Mouse (Mus musculus) heart, postnatal 0 days (tissue): ENCODE measurements around the gene 1700067P10Rik. TPM values are rescaled to one million over a fixed set of nuclear protein-coding genes. Genes with fewer than 3 reads are reported as not detected.

ENCODE experiments used
- ATAC-seq: fragments of 200-750 bp; cut with Nextera tagmentation; 2 replicates; pipeline ENCODE4 v1.8.0; 2017; ENCODE audit warnings: low read depth, moderate number of reproducible peaks, moderate library complexity; ENCODE audit not compliant: insufficient read depth
- DNase-seq: peaks from one replicate; pipeline ENCODE4 v3.0.0-alpha.2; 2016; ENCODE audit warnings: low spot score
- H3K27ac ChIP-seq: fragments of 300-500 bp; sonication (generic); 2 replicates; pipeline ENCODE4 v1.5.1; 2014; ENCODE audit warnings: low read depth, mild to moderate bottlenecking
- H3K27me3 ChIP-seq: fragments of 300-500 bp; sonication (generic); 2 replicates; pipeline ENCODE4 v1.6.1; 2014; ENCODE audit warnings: low read length, mixed read lengths; ENCODE audit not compliant: control insufficient read depth, insufficient read depth
- H3K36me3 ChIP-seq: fragments of 300-500 bp; sonication (generic); replicated peaks from 2 replicates; pipeline ENCODE4 v1.6.1; 2014; ENCODE audit warnings: low read length, mixed read lengths; ENCODE audit not compliant: control insufficient read depth, insufficient read depth
- H3K4me1 ChIP-seq: fragments of 300-500 bp; sonication (generic); 2 replicates; pipeline ENCODE4 v1.6.1; 2014; ENCODE audit warnings: antibody characterized with exemption; ENCODE audit not compliant: control insufficient read depth, insufficient read depth
- H3K4me2 ChIP-seq: fragments of 300-500 bp; sonication (generic); 2 replicates; pipeline ENCODE4 v1.6.1; 2014; ENCODE audit warnings: low read depth, mild to moderate bottlenecking, low read length, moderate library complexity
- H3K4me3 ChIP-seq: fragments of 300-500 bp; sonication (generic); 2 replicates; pipeline ENCODE4 v1.5.1; 2014; ENCODE audit warnings: low read depth, low read length
- H3K9ac ChIP-seq: fragments of 300-500 bp; sonication (generic); replicated peaks from 2 replicates; pipeline ENCODE4 v1.6.1; 2014; ENCODE audit warnings: low read depth, low read length, mixed read lengths
- H3K9me3 ChIP-seq: fragments of 300-500 bp; sonication (generic); replicated peaks from 2 replicates; pipeline ENCODE4 v1.6.1; 2016; ENCODE audit warnings: low read length; ENCODE audit not compliant: control insufficient read depth
- CTCF ChIP-seq: IDR thresholded peaks from 2 replicates; pipeline ENCODE4 v1.5.1; 2016; ENCODE audit warnings: antibody characterized with exemption, control low read depth, low read depth
- EP300 ChIP-seq: IDR thresholded peaks from 2 replicates; pipeline ENCODE4 v1.6.1; 2016; ENCODE audit warnings: antibody characterized with exemption, low read depth
- WGBS: fragments of 180-500 bp; shearing (Covaris S2); extraction: QIAGEN DNeasy Blood & Tissue Kit; methylation state at CpG from one replicate; pipeline ENCODE4 v1.1.7; 2014; 5-methylcytosine and 5-hydroxymethylcytosine counted together
- polyA plus RNA-seq: library from polyadenylated mRNA; unstranded; fragments of >200 nt; fragmentation: Nextera tagmentation; extraction: Ambion mirVana; gene quantifications from 2 replicates; pipeline ENCODE4 v1.2.1, GENCODE M21; 2015
- total RNA-seq: library from RNA; depleted of rRNA; stranded (reverse); fragments of >200 nt; gene quantifications from 2 replicates; pipeline ENCODE4 v1.2.3, GENCODE M21; 2014; ENCODE audit warnings: low replicate concordance

Gene 1700067P10Rik
- total and polyA plus RNA-seq, 2 experiments from 2014 or later, result not detected

GRCm38 (mm10) chr17:48065081-48065501 is 24.0 kb upstream of the 1700067P10Rik start:
- no peak overlapping the region for H3K9ac ChIP-seq
- 47% methylated on average over 5 of the region's 5 CpGs for WGBS
- no peaks in the 10 kb centered on the region for H3K4me1 ChIP-seq
- DNase-seq, result no peak
- no peak for TF ChIP-seq EP300
- no peak for TF ChIP-seq CTCF
- no peak overlapping the region for H3K27ac ChIP-seq
- H3K4me2 ChIP-seq, result no peak overlapping the region
- H3K27me3 ChIP-seq, result no peaks in the 10 kb centered on the region
- no peak for ATAC-seq
- H3K36me3 ChIP-seq, result no peaks in the 10 kb centered on the region
- no peaks in the 10 kb centered on the region for H3K9me3 ChIP-seq
- no peak overlapping the region for H3K4me3 ChIP-seq

- no peaks in the 10 kb centered on the region for H3K27me3 ChIP-seq
- H3K4me1 ChIP-seq, result no peaks in the 10 kb centered on the region
- no peaks in the 10 kb centered on the region for H3K9me3 ChIP-seq
- H3K4me2 ChIP-seq, result no peak overlapping the region
- no peak for TF ChIP-seq CTCF
- no peak for TF ChIP-seq EP300
- no peaks in the 10 kb centered on the region for H3K36me3 ChIP-seq
- WGBS, result 73% methylated on average over 10 of the region's 10 CpGs
- H3K27ac ChIP-seq, result no peak overlapping the region
- H3K4me3 ChIP-seq, result no peak overlapping the region
- DNase-seq, result no peak
- no peak for ATAC-seq
- no peak overlapping the region for H3K9ac ChIP-seq
Observed at GRCm38 (mm10) chr17:48067083-48067614, 22.0 kb upstream of the 1700067P10Rik start.

GRCm38 (mm10) chr17:48067729-48068128 is 21.4 kb upstream of the 1700067P10Rik start:
- H3K9me3 ChIP-seq, result no peaks in the 10 kb centered on the region
- no peak overlapping the region for H3K4me3 ChIP-seq
- TF ChIP-seq EP300 (no peak), CTCF (no peak)
- no peaks in the 10 kb centered on the region for H3K27me3 ChIP-seq
- WGBS, result 46% methylated on average over 5 of the region's 5 CpGs
- ATAC-seq, result no peak
- H3K4me2 ChIP-seq, result no peak overlapping the region
- H3K9ac ChIP-seq, result no peak overlapping the region
- no peaks in the 10 kb centered on the region for H3K36me3 ChIP-seq
- H3K27ac ChIP-seq, result no peak overlapping the region
- DNase-seq, result no peak
- no peaks in the 10 kb centered on the region for H3K4me1 ChIP-seq

- Histone ChIP-seq H3K4me3 (no peak overlapping the region), H3K27me3 (0 out of 2 replicates have a peak, but pooled peaks cover 3% of the 10 kb centered on the region), H3K9ac (no peak overlapping the region), H3K4me1 (no peaks in the 10 kb centered on the region), H3K9me3 (no peaks in the 10 kb centered on the region), H3K36me3 (no peaks in the 10 kb centered on the region), H3K27ac (no peak overlapping the region), H3K4me2 (no peak overlapping the region)
- TF ChIP-seq CTCF (no peak), EP300 (no peak)
- DNase-seq (no peak), ATAC-seq (no peak)
- WGBS, result 48% methylated on average over 3 of the region's 3 CpGs
Observed at GRCm38 (mm10) chr17:48080626-48081025, 8.5 kb upstream of the 1700067P10Rik start.

GRCm38 (mm10) chr17:48089446-48089845 is 327 bp downstream of the 1700067P10Rik start:
- no peak overlapping the region for H3K27ac ChIP-seq
- DNase-seq (no peak), ATAC-seq (no peak)
- H3K4me3 ChIP-seq, result no peak overlapping the region
- no peaks in the 10 kb centered on the region for H3K36me3 ChIP-seq
- WGBS, result 68% methylated on average over 2 of the region's 2 CpGs
- no peaks in the 10 kb centered on the region for H3K4me1 ChIP-seq
- H3K27me3 ChIP-seq, result peaks cover 13% of the 10 kb centered on the region
- no peak for TF ChIP-seq CTCF
- TF ChIP-seq EP300, result no peak
- no peak overlapping the region for H3K9ac ChIP-seq
- H3K9me3 ChIP-seq, result peaks cover 5% of the 10 kb centered on the region; the same call in 1 of the 2 replicates
- no peak overlapping the region for H3K4me2 ChIP-seq

- no peak overlapping the region for H3K4me3 ChIP-seq
- DNase-seq, result no peak
- no peaks in the 10 kb centered on the region for H3K36me3 ChIP-seq
- WGBS, result 67% methylated on average over 12 of the region's 12 CpGs
- H3K9me3 ChIP-seq, result peaks cover 5% of the 10 kb centered on the region; the same call in 1 of the 2 replicates
- no peak overlapping the region for H3K9ac ChIP-seq
- peaks cover 22% of the 10 kb centered on the region for H3K27me3 ChIP-seq
- H3K27ac ChIP-seq, result no peak overlapping the region
- no peaks in the 10 kb centered on the region for H3K4me1 ChIP-seq
- no peak for TF ChIP-seq CTCF
- no peak for TF ChIP-seq EP300
- no peak for ATAC-seq
- H3K4me2 ChIP-seq, result no peak overlapping the region
Observed at GRCm38 (mm10) chr17:48090305-48090704, 1.2 kb downstream of the 1700067P10Rik start.
